Mouse (Mus musculus) layer of hippocampus, postnatal 14 days (tissue): ENCODE measurements at regions not wholly inside any gene's neighbourhood (a gene's known extent, or its start where the extent isn't known, plus 50 kb on each side); places are given as distances from the start of the nearest gene placed in this dataset.

Source experiments
- DNase-seq, 2 experiments: peaks; one replicate each; pipeline ENCODE4 v3.0.0; 2021 to 2022; ENCODE audit warnings: low spot score in 2 of 2, mixed read lengths in 1 of 2

DNA sequence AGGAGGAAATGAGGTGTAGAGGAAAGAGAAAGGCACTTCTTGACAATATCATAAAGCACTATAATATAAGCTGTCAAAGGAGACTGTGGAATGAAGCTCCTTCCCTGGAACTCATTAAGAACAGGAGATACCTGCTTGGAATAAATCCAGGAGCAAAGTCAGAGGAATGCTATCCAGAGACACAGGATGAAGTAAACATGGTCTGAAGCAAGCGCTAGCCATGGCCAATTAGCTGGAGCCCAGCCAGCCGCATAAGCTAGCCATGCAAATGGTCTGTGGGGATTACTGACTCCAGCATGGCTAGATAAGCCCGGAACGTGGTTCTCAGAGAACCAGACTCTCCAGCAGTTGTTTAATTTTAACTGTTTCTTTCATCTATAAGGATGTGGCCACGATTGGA, 54.9 kb upstream of the Gpc3 start:
- no peak for DNase-seq

DNA sequence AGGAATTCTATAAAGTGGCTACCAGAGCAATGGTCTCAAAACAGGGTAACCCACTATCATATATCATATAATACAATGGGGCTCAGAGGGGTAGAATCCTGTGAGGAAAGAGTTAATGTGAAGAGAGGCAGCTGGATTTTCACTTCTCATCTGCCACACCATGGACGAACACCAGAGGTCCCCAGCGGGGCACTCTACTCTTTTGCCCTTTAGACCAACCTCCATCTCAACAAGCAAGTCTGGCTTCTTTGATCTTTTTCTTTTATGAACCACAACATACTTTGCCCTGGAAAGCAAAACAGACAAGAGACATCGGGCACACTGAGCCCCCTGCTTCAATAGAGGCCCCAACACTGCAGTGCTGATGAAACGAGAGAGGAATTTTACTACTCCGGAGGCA, 65.3 kb upstream of the Gpc3 start:
- no peak for DNase-seq

- peak in 1 of 2 experiments; percentile 4 for DNase-seq
These were observed 80.6 kb upstream of the Gpc3 start for GRCm38 (mm10) chrX:52694392-52694791.

DNA sequence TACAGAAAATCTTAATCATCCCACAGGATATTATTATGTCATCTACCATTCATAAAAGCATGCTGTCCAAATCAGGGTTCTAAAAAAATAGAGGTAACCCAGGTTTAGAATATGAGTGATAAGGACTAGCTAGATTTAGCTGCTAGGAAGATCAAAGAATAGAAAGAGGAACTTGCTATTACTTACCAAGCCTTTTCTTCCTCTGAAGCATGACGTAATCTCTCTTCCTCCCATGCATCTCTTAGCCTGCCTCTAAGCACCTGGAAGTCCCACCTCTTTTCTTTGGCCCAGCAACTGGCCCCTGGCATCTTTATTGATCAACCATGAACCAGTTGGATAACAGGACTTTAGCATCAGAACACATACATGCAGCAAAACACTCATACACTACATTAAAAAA, 85.9 kb upstream of the Gpc3 start:
- DNase-seq: no peak

DNA sequence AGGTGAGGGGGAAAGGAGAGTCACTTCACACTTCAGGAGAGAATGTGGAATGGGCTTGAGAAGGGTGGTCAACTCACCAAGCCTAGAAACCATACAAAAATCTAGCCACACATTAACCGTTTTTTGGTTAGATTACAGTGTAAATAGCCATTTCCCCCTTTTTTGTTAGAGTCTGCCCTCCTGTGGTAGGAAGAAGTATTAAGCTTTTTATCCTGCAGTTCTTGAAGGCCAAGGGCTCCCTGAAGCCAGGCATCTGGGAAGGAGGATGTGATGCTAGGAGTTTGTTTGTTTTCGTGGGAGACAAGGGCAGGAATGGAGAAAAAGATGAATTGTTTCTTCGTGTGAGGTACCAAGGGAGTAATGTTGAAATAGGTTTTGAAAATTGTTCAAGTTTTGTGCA, 73.5 kb upstream of the Ccdc160 start:
- peak in 1 of 2 experiments; percentile 3 for DNase-seq

GRCm38 (mm10) chrX:52738116-52738515, 52.9 kb upstream of the Ccdc160 start:
- DNase-seq: no peak
